Mouse (Mus musculus) spleen, postnatal 36 days (tissue): Measurements from ENCODE around the gene Ap2b1.

ENCODE experiments used
- DNase-seq, 2 experiments: peaks; one replicate each; pipeline ENCODE4 v3.0.0; 2022; ENCODE audit warnings: low spot score in 2 of 2, mixed read lengths in 1 of 2

Gene Ap2b1

DNA sequence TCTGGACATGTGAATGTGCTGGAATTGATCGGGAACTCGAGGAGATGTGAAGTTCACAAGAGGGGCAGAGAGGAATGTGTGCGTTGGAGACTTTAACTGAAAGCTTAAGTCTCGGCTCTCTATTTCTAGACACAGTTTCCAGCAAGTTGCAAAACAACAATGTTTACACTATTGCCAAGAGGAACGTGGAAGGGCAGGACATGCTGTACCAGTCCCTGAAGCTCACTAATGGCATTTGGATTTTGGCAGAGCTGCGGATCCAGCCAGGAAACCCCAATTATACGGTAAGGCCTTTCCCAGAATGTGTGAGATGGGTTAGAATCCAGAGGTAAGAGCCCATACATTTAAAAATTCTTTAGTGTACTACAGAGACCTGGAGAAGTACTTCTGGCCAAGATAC is 98.8 kb downstream of the Ap2b1 start:
- DNase-seq: no peak

DNA sequence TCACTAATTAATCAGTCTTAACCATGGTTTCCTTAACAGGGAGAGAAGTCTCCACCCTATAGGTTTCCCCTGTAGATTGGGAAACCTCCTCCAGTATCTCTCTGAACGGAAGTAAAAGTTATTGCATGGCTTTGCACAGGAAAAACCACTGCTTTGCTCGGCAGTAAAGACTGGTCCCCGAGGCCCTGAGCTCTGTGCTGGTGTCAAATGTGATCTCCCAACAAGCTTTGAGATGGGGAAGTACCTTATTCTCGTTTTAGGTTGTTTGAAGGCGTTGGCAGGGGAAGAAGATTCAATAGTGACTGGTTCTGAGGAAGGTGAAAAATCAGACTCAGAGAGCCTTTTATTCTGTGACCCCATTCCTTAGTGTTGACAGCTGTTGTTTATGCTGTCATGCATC is 99.9 kb downstream of the Ap2b1 start:
- no peak for DNase-seq

- no peak for DNase-seq
These were observed 105.0 kb downstream of the Ap2b1 start for GRCm38 (mm10) chr11:83403787-83404186.

GRCm38 (mm10) chr11:83406391-83406790 is 107.6 kb downstream of the Ap2b1 start:
- DNase-seq: no peak

DNA sequence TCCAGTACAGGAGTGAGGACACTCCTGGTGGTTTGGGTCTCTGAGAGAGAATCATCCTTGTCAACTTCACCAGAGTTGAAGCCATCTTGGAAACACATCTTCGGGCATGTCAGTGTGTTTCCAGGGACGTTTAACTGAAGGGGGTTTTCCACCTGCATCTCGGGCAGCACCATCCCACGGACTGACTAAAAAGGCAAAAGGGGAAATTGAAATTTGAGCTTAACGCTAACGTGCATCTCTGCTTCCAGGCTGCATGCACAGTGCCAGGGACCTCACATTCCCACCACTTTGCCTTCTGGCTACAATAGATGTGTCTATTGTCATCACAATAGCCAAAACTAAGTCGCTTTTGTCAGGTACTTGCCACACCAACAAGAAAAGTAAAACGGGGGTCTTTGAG is 109.4 kb downstream of the Ap2b1 start:
- DNase-seq: no peak

GRCm38 (mm10) chr11:83409087-83409754 is 110.4 kb downstream of the Ap2b1 start, which contains the start of gene Rasl10b:
Gene Rasl10b (plus strand): TSS chr11:83409137.
- DNase-seq: no peak

- DNase-seq: no peak
These were observed 111.0 kb downstream of the Ap2b1 start for GRCm38 (mm10) chr11:83409792-83410291.

- DNase-seq: no peak
These were observed 111.7 kb downstream of the Ap2b1 start for GRCm38 (mm10) chr11:83410510-83410909.

- DNase-seq: peak; percentile 18 to 33
These were observed 118.3 kb downstream of the Ap2b1 start for GRCm38 (mm10) chr11:83417080-83417479.

DNA sequence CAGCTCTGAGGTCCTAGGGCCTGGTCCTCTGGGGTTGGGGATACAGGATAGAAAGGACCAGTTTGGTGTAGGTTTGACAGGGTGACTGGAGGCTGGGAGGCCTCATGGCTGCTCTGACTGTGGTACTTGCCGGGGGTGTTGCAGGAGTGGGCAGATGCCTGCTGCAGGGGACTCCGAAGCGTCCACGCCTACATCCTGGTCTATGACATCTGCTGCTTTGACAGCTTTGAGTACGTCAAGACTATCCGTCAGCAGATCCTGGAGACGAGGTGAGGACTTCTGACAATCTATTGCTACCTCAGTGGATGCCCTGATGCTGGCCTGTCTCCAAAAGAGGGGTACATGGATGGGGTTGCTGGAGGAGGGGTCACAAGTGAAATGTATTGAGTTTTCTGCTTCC is 118.9 kb downstream of the Ap2b1 start:
- no peak for DNase-seq

DNA sequence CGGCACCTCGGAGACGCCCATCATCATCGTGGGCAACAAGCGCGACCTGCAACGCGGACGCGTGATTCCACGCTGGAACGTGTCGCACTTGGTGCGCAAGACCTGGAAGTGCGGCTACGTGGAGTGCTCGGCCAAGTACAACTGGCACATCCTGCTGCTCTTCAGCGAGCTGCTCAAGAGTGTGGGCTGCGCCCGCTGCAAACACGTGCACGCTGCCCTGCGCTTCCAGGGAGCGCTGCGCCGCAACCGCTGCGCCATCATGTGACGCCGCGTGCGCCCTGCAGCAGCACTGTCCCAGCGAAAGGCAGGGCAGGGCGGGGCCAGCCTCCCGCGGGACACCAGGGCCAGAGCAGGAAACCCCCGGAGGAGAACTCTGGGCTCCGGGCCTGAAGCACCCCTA is 119.7 kb downstream of the Ap2b1 start:
- no peak for DNase-seq

GRCm38 (mm10) chr11:83420338-83420737 is 121.5 kb downstream of the Ap2b1 start:
- no peak for DNase-seq

DNA sequence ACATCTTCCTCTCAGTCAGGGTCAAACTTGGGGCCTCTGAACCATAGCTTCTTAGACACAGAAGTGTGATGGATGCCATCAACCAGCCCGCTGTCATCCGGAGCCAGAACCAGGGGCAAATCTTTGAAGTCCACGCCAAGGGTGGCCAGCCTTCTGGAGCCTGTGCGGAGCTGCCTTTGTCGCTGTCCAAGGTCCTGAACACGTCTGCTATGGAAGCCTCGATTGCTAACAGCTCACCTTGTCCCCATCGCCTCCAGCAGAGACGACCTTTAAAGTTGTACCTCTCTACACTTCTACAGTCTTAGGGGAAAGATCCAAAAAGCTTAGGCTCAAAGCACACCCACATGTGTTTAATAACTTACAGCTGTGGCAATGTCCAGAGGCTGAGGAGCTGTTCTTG is 122.5 kb downstream of the Ap2b1 start:
- peak in 1 of 2 experiments; percentile 19 for DNase-seq

- peak; percentile 31 to 48 for DNase-seq
These were observed 125.9 kb downstream of the Ap2b1 start for GRCm38 (mm10) chr11:83424681-83425080.

- DNase-seq: peak in 1 of 2 experiments; percentile 26
These were observed 128.1 kb downstream of the Ap2b1 start for GRCm38 (mm10) chr11:83426964-83427363.

DNA sequence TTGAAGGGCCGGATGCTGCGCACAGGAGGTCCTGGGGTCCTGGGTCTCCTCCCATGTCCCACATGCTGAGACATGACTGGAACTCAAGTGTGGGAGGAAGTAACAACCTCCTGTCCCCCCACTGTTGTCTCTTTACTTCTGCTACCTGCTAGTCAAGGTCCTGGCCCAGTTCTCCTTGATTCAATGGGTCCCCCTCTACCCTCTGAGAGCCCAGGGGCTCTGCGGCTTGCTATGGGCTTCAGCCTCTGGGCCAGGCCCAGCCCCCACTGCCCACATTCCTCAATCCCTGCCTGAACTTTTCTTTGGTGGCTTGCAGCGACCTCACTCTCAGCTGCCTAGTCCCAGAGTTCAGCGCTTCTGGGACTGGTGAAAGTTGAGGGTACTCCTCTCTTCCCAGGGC is 130.5 kb downstream of the Ap2b1 start, which contains the start of gene Gas2l2:
Gene Gas2l2, minus strand, starts transcription at position 101 of the 400 bp plus-strand sequence.
- no peak for DNase-seq

DNA sequence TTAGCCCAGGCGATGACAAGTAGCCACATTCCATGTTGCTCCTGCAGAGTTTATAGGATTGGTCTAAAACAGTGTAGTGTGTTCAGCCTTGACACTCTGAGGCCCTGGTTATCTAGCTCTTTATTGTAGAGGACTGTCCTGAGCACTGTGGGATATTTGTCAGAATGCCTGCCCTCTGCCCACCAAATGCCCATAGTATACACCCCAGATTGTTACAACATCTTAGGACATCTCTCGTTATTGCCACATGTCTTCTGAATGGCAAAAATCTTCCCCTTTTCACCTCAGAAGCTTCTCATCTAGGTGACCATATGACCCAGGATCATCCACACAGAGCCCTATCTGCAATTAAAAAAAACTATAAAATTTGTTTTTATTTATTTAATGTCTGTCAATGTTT is 133.7 kb downstream of the Ap2b1 start:
- DNase-seq: no peak

GRCm38 (mm10) chr11:83437377-83437776 is 138.6 kb downstream of the Ap2b1 start, which contains the start of gene 1700020L24Rik:
Gene 1700020L24Rik (plus strand): TSS chr11:83437677.
- no peak for DNase-seq

GRCm38 (mm10) chr11:83439426-83440060 is 140.7 kb downstream of the Ap2b1 start:
- no peak for DNase-seq

DNA sequence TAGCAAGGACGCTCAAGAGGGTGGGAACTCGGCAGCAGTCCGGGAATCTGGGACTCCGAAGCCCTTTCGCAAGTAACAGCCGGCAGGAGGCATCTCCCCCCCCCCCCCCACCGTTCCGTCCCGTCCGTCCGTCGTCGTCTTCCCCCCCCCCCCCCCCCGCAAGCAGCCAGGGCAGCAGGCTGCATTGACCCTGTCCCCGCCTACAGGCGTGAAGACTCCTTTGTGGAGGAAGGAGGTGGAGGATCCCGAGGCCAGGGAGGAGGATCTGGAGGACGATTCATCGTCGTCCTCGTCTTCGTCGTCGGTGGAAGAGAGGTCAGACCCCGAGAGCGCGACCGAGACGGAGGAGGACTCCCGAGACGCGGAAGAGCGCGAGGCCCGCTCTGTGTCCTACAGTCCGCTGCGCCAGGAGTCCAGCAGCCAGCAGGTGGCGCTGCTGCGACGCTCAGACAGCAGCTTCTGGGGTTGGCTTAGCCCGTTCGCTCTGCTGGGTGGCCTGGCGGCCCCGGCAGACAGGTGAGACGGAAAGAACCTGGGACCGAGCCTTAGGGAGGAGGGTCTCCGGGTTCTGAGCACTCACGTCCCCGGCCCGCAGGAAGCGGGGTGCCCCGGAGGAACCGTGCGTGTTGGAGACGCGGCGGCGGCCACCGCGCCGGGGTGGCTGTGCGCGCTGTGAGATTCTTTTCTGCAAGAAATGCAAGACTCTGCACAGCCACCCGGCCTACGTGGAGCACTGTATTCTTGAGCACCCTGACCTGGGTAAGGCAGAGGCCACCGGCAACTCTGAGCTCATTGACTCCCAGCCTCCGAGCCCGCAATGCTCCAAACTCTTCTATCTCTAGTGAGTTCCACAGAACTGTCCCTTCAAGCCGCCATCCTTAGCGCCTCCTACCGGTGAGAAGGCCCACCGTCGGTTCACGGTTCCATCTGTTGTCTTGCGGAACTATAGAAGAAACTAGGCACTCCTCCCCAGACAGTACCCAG is 141.5 kb downstream of the Ap2b1 start:
- peak; percentile 81 to 84 for DNase-seq

GRCm38 (mm10) chr11:83441235-83441634 is 142.4 kb downstream of the Ap2b1 start:
- no peak for DNase-seq
